Mouse (Mus musculus) ES-E14 (cell line): ENCODE data around the gene Ildr2. TPM values are rescaled to one million over a fixed set of nuclear protein-coding genes. Genes with fewer than 3 reads are reported as not detected.
A peak's percentile ranks its signal among the peaks of the same experiment; 100 is the strongest.

ENCODE experiments used
- DNase-seq: peaks from one replicate; pipeline ENCODE4 v3.0.0-alpha.2; 2013; ENCODE audit warnings: low read depth, low spot score
- H3K27ac ChIP-seq: 2 replicates; pipeline ENCODE4 v1.5.1; 2012; ENCODE audit warnings: low read depth, mild to moderate bottlenecking, low read length, moderate library complexity, mixed read lengths; ENCODE audit not compliant: poor library complexity, insufficient read depth, severe bottlenecking
- H3K36me3 ChIP-seq: 2 replicates; pipeline ENCODE4 v1.6.1; 2012; ENCODE audit warnings: mild to moderate bottlenecking, low read length, moderate library complexity, mixed read lengths; ENCODE audit not compliant: control insufficient read depth, poor library complexity, insufficient read depth, severe bottlenecking
- H3K4me1 ChIP-seq, 2 experiments: fragments of 150-350 bp in 1 of 2; sonication (generic) in 1 of 2; 2 replicates each; pipeline ENCODE4 v1.6.1; 2012; ENCODE audit warnings: low read length in 2 of 2, mild to moderate bottlenecking in 1 of 2, mixed read lengths in 1 of 2; ENCODE audit not compliant: control insufficient read depth in 2 of 2, insufficient read depth in 2 of 2, poor library complexity in 1 of 2
- H3K4me3 ChIP-seq, 2 experiments: fragments of 150-350 bp in 1 of 2; sonication (generic) in 1 of 2; 2 replicates each; pipeline ENCODE4 v1.5.1; 2012; ENCODE audit warnings: low read length in 2 of 2, low read depth in 1 of 2, mild to moderate bottlenecking in 1 of 2, mixed read lengths in 1 of 2; ENCODE audit not compliant: insufficient read depth in 1 of 2, poor library complexity in 1 of 2, severe bottlenecking in 1 of 2
- H3K9ac ChIP-seq: 2 replicates; pipeline ENCODE4 v1.6.1; 2012; ENCODE audit warnings: low read depth, mild to moderate bottlenecking, low read length, mixed read lengths; ENCODE audit not compliant: poor library complexity, insufficient read depth, severe bottlenecking
- H3K9me3 ChIP-seq: fragments of 150-350 bp; sonication (generic); 2 replicates; pipeline ENCODE4 v1.6.1; 2012; ENCODE audit warnings: low read depth, mild to moderate bottlenecking, low read length; ENCODE audit not compliant: control insufficient read depth, insufficient read depth
- CHD2 ChIP-seq: IDR thresholded peaks from 2 replicates; pipeline ENCODE4 v1.6.1; 2014; ENCODE audit warnings: mild to moderate bottlenecking, low read depth, low read length, inconsistent platforms
- HCFC1 ChIP-seq: IDR thresholded peaks from 2 replicates; pipeline ENCODE4 v1.6.1; 2012; ENCODE audit warnings: low read length, inconsistent platforms, borderline replicate concordance; ENCODE audit not compliant: insufficient read depth
- MAFK ChIP-seq: IDR thresholded peaks from 2 replicates; pipeline ENCODE4 v1.6.1; 2014; ENCODE audit warnings: mild to moderate bottlenecking, low read depth, low read length, inconsistent platforms; ENCODE audit not compliant: insufficient read depth
- ZC3H11A ChIP-seq: IDR thresholded peaks from 2 replicates; pipeline ENCODE4 v1.6.1; 2012; ENCODE audit warnings: low read depth, mild to moderate bottlenecking, inconsistent platforms, low read length, borderline replicate concordance
- ZNF384 ChIP-seq: IDR thresholded peaks from 2 replicates; pipeline ENCODE4 v1.6.1; 2012; ENCODE audit warnings: low read depth, low read length, inconsistent platforms
- in situ Hi-C, 2 experiments: fragments of 600-800 bp; cut with MboI; formaldehyde crosslinking; loops; one replicate each; pipeline ENCODE4 v1.15.1; 2025; ENCODE audit warnings: low sequenced_read_pairs in 2 of 2, inconsistent platforms in 1 of 2; ENCODE audit not compliant: unreplicated experiment in 2 of 2
- total RNA-seq: library from RNA; depleted of rRNA; stranded (reverse); fragments of 300-350 nt; gene quantifications from 2 replicates; pipeline ENCODE4 v1.2.3, GENCODE M21; 2012

Gene Ildr2
- total RNA-seq, 1 experiment = 2.9 TPM

- Histone ChIP-seq H3K9me3 (peaks cover 6% of the 10 kb centered on the region; the same call in 1 of the 2 replicates), H3K27ac (no peak overlapping the region), H3K36me3 (no peaks in the 10 kb centered on the region), H3K4me3 (no peak overlapping the region), H3K4me1 (no peaks in the 10 kb centered on the region), H3K9ac (no peak overlapping the region)
- TF ChIP-seq ZC3H11A (no peak), CHD2 (no peak), MAFK (no peak), ZNF384 (no peak), HCFC1 (no peak)
- in situ Hi-C loops = no loop called here
- DNase-seq = no peak
These were observed 93.0 kb downstream of the Ildr2 start for GRCm38 (mm10) chr1:166346906-166347305.

GRCm38 (mm10) chr1:166349341-166349740 lies 95.4 kb downstream of the Ildr2 start:
- H3K27ac ChIP-seq = no peak overlapping the region
- H3K36me3 ChIP-seq = no peaks in the 10 kb centered on the region
- no peaks in the 10 kb centered on the region for H3K4me1 ChIP-seq
- H3K9ac ChIP-seq = no peak overlapping the region
- TF ChIP-seq ZC3H11A (no peak), HCFC1 (no peak), CHD2 (no peak), ZNF384 (no peak), MAFK (no peak)
- no peak for DNase-seq
- in situ Hi-C loops = no loop called here
- peaks cover 6% of the 10 kb centered on the region; the same call in 1 of the 2 replicates for H3K9me3 ChIP-seq
- H3K4me3 ChIP-seq = no peak overlapping the region

DNA sequence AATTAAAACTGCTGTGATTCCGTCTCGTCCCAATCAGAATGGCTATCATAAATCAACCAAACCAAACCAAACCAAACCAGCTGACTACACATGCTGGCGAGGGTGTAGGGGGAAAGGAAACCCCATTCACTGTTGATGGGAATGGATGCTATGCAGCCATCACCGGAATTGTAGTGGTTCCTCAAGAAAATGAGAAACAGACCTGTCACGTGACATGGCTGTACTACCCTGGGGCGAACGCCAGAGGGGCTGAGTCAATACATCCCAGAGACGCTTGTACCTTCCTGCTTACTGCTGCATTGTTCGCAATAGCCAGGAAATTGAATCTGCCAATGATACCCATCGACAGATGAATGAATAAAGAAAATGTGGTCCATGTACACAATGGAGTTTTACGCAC lies 95.8 kb downstream of the Ildr2 start:
- H3K9me3 ChIP-seq = peaks cover 6% of the 10 kb centered on the region; the same call in 1 of the 2 replicates
- TF ChIP-seq CHD2 = no peak
- TF ChIP-seq ZC3H11A = no peak
- no peak for TF ChIP-seq ZNF384
- TF ChIP-seq HCFC1 = no peak
- no peak for TF ChIP-seq MAFK
- DNase-seq = no peak
- no peak overlapping the region for H3K27ac ChIP-seq
- in situ Hi-C loops = no loop called here
- H3K9ac ChIP-seq = no peak overlapping the region
- no peak overlapping the region for H3K4me3 ChIP-seq
- no peaks in the 10 kb centered on the region for H3K4me1 ChIP-seq
- no peaks in the 10 kb centered on the region for H3K36me3 ChIP-seq

DNA sequence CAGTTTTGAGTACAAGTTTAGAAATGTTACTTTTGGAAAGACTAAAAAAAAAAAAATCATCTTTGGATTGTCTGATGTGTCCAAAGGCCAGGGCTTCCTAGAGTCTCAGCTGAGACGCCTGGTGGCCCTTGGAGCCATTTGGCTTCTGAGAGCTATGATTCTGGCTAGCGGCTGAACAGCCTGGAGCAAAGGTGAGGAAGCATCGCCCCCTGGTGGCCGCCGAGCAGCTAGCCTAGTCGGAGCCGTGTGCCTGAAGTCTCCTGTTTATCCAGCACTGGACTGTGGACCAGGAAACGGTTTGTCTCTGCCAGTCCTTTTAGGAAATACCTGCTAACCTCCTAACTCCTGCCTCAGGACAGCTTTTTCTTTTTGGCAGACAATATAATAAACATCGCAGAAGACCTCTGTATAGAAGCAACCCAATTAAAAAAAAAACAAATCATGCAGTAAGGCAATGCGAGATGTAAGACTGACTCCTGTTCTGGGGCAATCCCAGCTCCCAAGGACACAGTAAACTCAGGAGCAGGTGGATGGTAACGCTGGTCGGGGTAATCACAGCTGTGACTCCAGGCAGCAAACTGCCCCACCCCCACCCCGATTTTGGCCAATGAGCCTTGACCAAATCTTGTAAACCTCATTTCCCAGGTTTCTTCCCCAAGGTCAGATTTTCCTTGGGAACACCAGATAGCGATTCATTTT lies 106.4 kb downstream of the Ildr2 start:
- no peaks in the 10 kb centered on the region for H3K9me3 ChIP-seq
- no peak for DNase-seq
- H3K36me3 ChIP-seq = no peaks in the 10 kb centered on the region
- no peak overlapping the region for H3K4me3 ChIP-seq
- H3K27ac ChIP-seq = no peak overlapping the region
- TF ChIP-seq ZNF384 = no peak
- no peak for TF ChIP-seq CHD2
- no peak for TF ChIP-seq MAFK
- TF ChIP-seq HCFC1 = no peak
- peak; percentile 29; the same call in 1 of the 2 replicates for TF ChIP-seq ZC3H11A
- H3K9ac ChIP-seq = no peak overlapping the region
- H3K4me1 ChIP-seq = no peaks in the 10 kb centered on the region
- in situ Hi-C loops = no loop called here
